Mouse (Mus musculus) frontal cortex, postnatal 25 days (tissue): Measurements from ENCODE around the gene Arhgap10.

Experiments
- DNase-seq, 2 experiments: peaks; one replicate each; pipeline ENCODE4 v3.0.0; 2022; ENCODE audit warnings: low spot score in 2 of 2

Gene Arhgap10

GRCm38 (mm10) chr8:77486749-77487148 lies 31.0 kb downstream of the Arhgap10 start:
- DNase-seq = no peak

GRCm38 (mm10) chr8:77484817-77485216 lies 32.9 kb downstream of the Arhgap10 start:
- no peak for DNase-seq

DNA sequence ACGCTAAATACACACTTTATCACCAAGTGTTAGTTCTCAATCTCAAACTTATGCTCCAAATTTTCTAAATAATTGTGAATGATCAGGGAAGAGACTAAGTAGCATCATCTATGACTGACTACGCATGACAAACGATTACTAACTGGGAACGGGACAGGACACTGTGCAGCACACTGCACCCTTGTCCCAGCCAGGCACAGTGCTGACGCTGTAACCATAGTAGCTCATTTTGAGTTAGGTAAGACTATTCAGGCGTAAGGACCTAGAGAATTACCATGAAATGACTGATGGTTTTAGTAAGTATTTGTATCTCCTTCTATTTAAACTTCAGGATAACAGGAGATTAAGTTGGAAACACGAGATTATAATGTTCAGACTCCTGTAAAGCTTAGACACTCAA lies 33.5 kb downstream of the Arhgap10 start:
- DNase-seq = no peak

DNA sequence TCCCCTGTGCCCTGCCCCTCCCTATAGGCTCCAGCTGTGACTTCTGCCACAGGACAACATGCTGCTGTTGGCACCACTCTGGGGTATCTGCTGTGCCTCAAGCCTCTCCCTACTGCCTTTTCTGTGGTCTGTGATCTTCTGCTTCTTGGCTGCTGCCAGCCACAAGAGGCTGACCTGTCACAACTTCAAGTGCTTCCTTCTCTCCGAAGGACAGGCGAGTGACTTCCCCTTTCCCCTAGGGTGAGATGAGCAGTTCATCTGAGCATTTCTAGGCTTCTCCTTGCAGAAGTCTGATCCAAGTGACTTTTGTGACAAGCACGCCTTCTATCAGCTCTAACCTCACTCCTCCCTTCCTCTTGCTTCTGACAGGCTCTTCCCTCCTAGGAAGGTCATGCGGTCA lies 34.1 kb downstream of the Arhgap10 start:
- no peak for DNase-seq

GRCm38 (mm10) chr8:77481791-77482190 lies 36.0 kb downstream of the Arhgap10 start:
- no peak for DNase-seq

DNA sequence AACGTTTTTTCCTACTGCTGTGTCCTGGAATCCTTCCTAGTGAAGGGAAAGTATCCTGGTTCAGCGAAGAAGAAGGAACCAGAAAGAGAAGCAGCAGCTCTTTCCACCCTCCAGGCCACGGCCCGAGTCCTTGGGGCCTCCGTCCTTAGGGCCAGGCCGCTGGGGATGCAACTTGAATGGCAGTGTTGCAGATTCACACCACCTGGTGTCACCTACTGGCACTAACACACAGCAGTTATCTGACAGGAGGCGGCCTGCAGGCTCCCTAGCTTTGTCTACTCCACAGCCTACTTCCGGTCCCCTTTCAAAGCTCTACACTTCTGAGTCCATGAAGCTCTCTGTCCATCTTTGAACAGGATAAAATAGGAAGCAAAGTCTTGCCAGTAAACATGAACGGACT lies 37.8 kb downstream of the Arhgap10 start:
- no peak for DNase-seq

DNA sequence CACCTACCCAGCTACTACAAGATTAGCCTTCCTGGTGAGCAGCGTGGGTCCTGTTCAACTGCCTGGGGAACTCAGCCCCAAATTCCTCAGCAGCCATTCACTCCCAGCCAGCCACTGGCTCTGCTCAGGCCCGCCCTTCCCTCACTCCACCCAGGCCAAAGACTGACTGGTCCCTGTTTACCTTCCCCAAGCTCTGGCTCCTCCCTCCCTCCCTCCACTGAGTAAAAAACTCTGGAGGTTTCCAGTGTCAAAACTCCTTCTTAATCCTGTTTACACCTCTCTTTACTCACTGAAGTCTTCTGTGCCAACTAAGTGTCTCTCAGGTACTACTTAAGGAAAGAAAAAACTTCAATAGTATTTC lies 38.9 kb downstream of the Arhgap10 start:
- no peak for DNase-seq

- no peak for DNase-seq
These were observed 39.4 kb downstream of the Arhgap10 start for GRCm38 (mm10) chr8:77478155-77478912.

DNA sequence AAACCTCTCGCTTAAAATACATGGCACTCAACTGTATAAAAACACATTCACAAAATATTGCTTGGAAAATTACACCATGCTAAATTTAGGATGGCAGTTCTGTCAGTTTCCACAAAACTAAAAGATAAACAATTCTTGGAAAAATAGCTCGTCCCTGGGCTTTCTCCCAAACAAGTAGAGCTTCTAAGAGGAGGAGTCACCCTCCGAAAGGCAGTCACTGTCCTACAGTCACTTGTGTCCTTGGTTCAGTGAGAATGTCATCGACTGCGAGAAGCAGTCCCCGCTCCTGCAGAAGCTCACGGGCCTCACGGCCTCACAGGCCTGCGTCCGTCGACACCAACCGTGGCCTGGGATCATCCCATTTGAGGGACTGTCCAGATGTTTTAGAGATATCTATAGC lies 40.1 kb downstream of the Arhgap10 start:
- DNase-seq = no peak

DNA sequence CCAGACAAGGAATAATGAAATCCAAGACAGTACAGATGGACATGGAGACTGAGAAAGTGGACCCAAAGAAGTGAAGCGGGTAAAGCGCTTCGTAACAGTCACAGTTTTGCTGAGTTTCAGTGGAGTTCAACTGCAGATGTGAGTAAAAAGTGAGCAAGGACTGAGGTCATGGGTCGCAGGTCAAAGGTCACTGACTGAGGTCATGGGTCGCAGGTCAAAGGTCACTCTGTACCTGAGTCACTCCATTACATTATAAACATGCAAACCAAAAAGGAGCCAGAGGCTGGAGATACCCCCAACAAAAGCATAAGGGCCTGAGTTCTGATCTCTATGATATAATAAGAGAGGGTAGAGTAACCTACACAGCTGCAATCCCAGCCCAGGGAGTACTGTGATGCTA lies 43.1 kb downstream of the Arhgap10 start:
- no peak for DNase-seq

- DNase-seq = no peak
These were observed 44.0 kb downstream of the Arhgap10 start for GRCm38 (mm10) chr8:77473773-77474172.

GRCm38 (mm10) chr8:77473373-77473772 lies 44.4 kb downstream of the Arhgap10 start:
- DNase-seq = no peak

- no peak for DNase-seq
These were observed 56.4 kb downstream of the Arhgap10 start for GRCm38 (mm10) chr8:77461392-77461791.

DNA sequence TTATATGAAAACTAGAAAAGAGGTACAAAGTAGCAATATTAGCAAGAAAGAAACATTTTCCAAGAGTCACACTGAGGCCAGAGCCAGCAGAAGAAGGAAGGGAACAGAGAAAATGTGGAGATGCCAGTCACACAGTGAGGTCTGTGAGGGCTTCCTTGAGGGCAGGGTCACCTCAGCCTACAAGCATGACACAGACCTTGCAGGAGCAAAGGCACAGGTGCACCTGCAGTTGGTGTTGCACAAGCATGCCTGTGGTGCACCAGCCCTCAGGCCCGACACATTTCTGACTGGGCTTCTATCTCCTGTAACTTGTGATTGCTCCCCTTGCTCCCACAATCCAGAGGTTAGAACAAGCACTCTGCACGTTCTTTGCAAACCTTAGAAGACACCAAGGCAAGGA lies 57.4 kb downstream of the Arhgap10 start:
- DNase-seq = no peak

- no peak for DNase-seq
These were observed 58.1 kb downstream of the Arhgap10 start for GRCm38 (mm10) chr8:77459696-77460095.

GRCm38 (mm10) chr8:77458575-77458974 lies 59.2 kb downstream of the Arhgap10 start:
- no peak for DNase-seq

- no peak for DNase-seq
These were observed 61.5 kb downstream of the Arhgap10 start for GRCm38 (mm10) chr8:77456263-77456662.

GRCm38 (mm10) chr8:77453836-77454235 lies 63.9 kb downstream of the Arhgap10 start:
- DNase-seq = no peak

GRCm38 (mm10) chr8:77451466-77452382 lies 66.0 kb downstream of the Arhgap10 start:
- no peak for DNase-seq

GRCm38 (mm10) chr8:77451052-77451451 lies 66.7 kb downstream of the Arhgap10 start:
- DNase-seq = no peak

GRCm38 (mm10) chr8:77446294-77446693 lies 71.5 kb downstream of the Arhgap10 start:
- no peak for DNase-seq

- no peak for DNase-seq
These were observed 72.1 kb downstream of the Arhgap10 start for GRCm38 (mm10) chr8:77445642-77446041.
